Comparison of ENCODE assay signal across 18 mouse cellular contexts in genomic region chr12:84809033-84809432, GRCm38 (mm10).
"Had no signal": no experiment of that assay in that cellular context is flagged by ENCODE, and none has a peak within 500 bp of the region (broad histone marks: within the 10 kb centered on the region; RNA-seq: fewer than 3 reads in every experiment).

No protein-coding gene starts in this region.

- DNase-seq: kidney, adult 11 months; kidney, adult 8-10 months; kidney, postnatal 14 days; kidney, postnatal 4 days; liver, embryonic 13.5 days; lung, adult 2 months; lung, postnatal 14 days; retina, postnatal 1 day; right cerebral cortex, postnatal 25 days; spleen, adult 18-20 months; thymus, postnatal 25 days had no signal

- ATAC-seq: intestine, embryonic 15.5 days; midbrain, embryonic 13.5 days; midbrain, embryonic 16.5 days had no signal

- H3K27ac ChIP-seq: intestine, embryonic 15.5 days; liver, embryonic 13.5 days; midbrain, embryonic 10.5 days; midbrain, embryonic 13.5 days; stomach, postnatal 0 days had no signal

- H3K27me3 ChIP-seq: intestine, embryonic 15.5 days; midbrain, embryonic 13.5 days had no signal

- H3K36me3 ChIP-seq: intestine, embryonic 15.5 days; liver, embryonic 13.5 days; midbrain, embryonic 10.5 days; midbrain, embryonic 13.5 days had no signal

- H3K4me3 ChIP-seq: intestine, embryonic 15.5 days; liver, embryonic 13.5 days; megakaryocyte, embryonic 14.5 days; midbrain, embryonic 10.5 days; midbrain, embryonic 13.5 days; myocyte had no signal

- H3K4me1 ChIP-seq: midbrain, embryonic 13.5 days had no signal
